Mouse (Mus musculus): Measurements from ENCODE around the gene Ccdc61. TPM values are rescaled to one million over a fixed set of nuclear protein-coding genes. Genes with fewer than 3 reads are reported as not detected.

Gene Ccdc61
- polyA plus RNA-seq (2016; fragmentation: Nextera tagmentation; extraction: Ambion mirVana), result 39.7 and 41.0 TPM in 2 replicates

DNA sequence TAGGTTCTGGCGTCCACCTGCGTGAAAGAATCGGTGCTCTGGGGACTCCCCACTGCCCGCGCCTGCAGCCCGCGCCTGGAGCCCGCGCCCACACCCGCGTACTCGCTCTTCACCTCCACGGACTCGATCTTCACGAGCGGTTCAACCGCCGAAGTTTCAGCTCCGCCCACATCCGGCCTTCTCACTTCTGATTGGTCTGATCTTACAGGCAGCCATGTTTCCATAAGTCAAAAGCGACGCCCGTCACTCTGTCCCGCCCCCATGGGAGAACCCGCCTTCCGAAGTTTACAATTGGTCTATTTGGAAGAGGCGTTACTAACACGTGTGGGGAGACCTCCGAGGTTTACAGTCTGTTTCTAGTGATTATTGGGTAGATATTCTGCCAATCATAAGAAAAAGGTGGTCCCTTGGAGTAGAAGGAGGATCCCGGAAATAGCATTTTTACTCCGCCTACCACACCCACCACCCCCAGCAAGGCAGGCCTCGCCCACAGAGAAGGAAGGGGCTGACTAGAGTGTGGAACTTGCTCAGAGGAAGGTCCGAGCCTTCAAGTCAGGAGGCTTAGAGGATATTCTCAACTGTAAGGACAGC lies at the start of gene Ccdc61:
Gene Ccdc61, minus strand, starts transcription at position 175 of the 591 bp plus-strand sequence.
- no peak within 1 kb of the TSS for H3K27ac ChIP-seq
- peak within 1 kb of the TSS; percentile 59 for H3K4me2 ChIP-seq (replicated peaks)
- WGBS, result under 1% methylated on average over 33 of the region's 33 CpGs
- peaks cover 13% of the 10 kb centered on the region for H3K4me1 ChIP-seq
- H3K27me3 ChIP-seq, result no peaks in the 10 kb centered on the region
- H3K9ac ChIP-seq, result peak within 1 kb of the TSS; percentile 67
- peak; percentile 99 for ATAC-seq (ENCODE audit: insufficient number of reproducible peaks, insufficient read depth, low FRiP score, low TSS enrichment)
- peak within 1 kb of the TSS; percentile 67 for H3K4me3 ChIP-seq
- H3K36me3 ChIP-seq, result no peaks in the 10 kb centered on the region
- H3K9me3 ChIP-seq, result no peaks in the 10 kb centered on the region

DNA sequence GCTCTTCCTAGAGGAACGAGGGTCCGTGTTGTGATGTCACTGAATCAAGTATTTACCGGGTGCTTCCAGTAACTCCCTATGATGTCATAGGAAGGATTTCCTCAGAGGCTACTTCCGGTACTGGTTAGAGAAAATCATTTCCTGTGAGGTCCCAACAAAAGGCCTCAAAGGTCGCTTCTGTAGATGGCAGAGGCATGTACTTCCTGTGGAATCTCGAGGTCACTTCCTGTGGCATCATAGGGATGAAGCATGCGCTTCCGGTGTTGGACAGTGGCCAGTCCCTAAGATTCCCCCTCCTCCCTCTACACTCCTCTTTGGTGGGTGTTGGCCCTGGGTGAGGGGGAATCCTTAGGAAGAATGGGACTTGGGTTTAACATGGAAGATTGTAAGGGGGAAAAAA lies 49.2 kb upstream of the Ccdc61 start:
- 55% methylated on average over 8 of the region's 8 CpGs for WGBS
- Histone ChIP-seq H3K36me3 (no peaks in the 10 kb centered on the region), H3K4me3 (no peak overlapping the region), H3K9ac (no peak overlapping the region), H3K9me3 (no peaks in the 10 kb centered on the region), H3K27me3 (peaks cover 93% of the 10 kb centered on the region), H3K4me2 (replicated peaks) (no peak overlapping the region), H3K27ac (no peak overlapping the region), H3K4me1 (peaks cover 11% of the 10 kb centered on the region; the same call in 1 of the 2 replicates)
- no peak for ATAC-seq (ENCODE audit: insufficient number of reproducible peaks, insufficient read depth, low FRiP score, low TSS enrichment)

DNA sequence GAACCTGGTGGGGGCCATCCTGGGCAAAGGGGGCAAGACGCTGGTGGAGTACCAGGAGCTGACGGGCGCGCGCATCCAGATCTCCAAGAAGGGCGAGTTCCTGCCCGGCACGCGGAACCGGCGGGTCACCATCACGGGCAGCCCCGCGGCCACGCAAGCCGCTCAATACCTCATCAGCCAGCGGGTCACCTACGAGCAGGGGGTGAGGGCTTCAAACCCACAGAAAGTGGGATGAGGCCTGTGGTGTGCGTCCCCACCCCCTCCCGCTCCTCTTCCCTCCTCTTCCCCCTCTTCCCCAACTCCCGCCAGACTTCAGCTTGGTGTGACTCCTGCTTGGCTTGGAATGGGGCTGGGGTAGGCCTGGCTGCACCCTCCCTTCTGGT lies 48.2 kb upstream of the Ccdc61 start:
- 2% methylated on average over 21 of the region's 21 CpGs for WGBS
- ATAC-seq (ENCODE audit: insufficient number of reproducible peaks, insufficient read depth, low FRiP score, low TSS enrichment), result no peak
- H3K4me1 ChIP-seq, result peaks cover 11% of the 10 kb centered on the region; the same call in 1 of the 2 replicates
- H3K4me2 ChIP-seq (replicated peaks), result peak overlapping the region; percentile 98
- no peaks in the 10 kb centered on the region for H3K9me3 ChIP-seq
- H3K36me3 ChIP-seq, result no peaks in the 10 kb centered on the region
- peak overlapping the region; percentile 54 for H3K4me3 ChIP-seq
- H3K9ac ChIP-seq, result peak overlapping the region; percentile 54
- peaks cover 82% of the 10 kb centered on the region for H3K27me3 ChIP-seq
- no peak overlapping the region for H3K27ac ChIP-seq

DNA sequence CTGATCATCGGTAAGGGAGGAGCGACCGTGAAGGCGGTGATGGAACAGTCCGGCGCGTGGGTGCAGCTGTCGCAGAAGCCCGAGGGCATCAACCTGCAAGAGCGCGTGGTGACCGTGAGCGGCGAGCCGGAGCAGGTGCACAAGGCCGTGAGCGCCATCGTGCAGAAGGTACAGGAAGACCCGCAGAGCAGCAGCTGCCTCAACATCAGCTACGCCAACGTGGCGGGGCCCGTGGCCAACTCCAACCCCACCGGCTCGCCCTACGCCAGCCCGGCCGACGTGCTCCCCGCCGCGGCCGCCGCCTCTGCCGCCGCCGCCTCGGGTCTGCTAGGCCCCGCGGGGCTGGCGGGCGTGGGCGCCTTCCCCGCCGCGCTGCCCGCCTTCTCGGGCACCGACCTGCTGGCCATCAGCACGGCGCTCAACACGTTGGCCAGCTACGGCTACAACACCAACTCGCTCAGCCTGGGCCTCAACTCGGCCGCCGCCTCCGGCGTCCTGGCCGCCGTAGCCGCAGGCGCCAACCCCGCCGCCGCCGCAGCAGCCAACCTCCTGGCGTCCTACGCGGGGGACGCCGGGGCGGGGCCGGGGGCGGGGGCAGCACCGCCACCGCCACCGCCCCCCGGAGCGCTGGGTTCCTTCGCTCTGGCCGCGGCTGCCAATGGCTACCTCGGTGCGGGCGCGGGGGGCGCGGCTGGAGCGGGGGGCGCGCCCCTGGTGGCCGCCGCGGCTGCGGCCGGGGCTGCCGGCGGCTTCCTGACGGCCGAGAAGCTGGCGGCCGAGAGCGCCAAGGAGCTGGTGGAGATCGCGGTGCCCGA lies 47.6 kb upstream of the Ccdc61 start:
- WGBS, result under 1% methylated on average over 91 of the region's 107 CpGs
- Histone ChIP-seq H3K4me3 (peak overlapping the region; percentile 54), H3K4me2 (replicated peaks) (peak overlapping the region; percentile 98), H3K27me3 (peaks cover 76% of the 10 kb centered on the region), H3K27ac (no peak overlapping the region), H3K9ac (peak overlapping the region; percentile 54), H3K4me1 (peaks cover 8% of the 10 kb centered on the region; the same call in 1 of the 2 replicates), H3K36me3 (no peaks in the 10 kb centered on the region), H3K9me3 (no peaks in the 10 kb centered on the region)
- ATAC-seq (ENCODE audit: insufficient number of reproducible peaks, insufficient read depth, low FRiP score, low TSS enrichment), result peak; percentile 50

DNA sequence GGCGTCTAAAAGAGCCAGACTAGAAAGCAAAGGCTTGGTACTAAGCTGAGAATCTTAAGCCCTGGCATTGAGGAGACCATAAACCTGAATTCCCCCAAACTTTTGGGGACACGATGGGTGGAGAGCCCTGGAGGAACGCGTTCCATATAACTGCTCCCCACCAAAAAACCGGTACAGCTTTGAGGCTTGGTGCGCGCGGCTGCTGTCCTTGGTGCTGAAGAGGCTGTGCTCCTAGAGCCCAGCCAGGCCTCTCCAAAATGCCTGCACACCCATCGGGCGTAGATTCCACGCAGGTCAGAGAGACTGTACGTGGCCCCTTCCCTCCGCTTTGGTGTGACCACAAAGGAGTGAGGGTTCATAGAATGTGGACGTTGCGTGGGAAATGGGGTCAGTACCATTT lies 41.2 kb upstream of the Ccdc61 start:
- H3K9me3 ChIP-seq, result no peaks in the 10 kb centered on the region
- no peak overlapping the region for H3K9ac ChIP-seq
- H3K36me3 ChIP-seq, result no peaks in the 10 kb centered on the region
- ATAC-seq (ENCODE audit: insufficient number of reproducible peaks, insufficient read depth, low FRiP score, low TSS enrichment), result no peak
- 13% methylated on average over 15 of the region's 15 CpGs for WGBS
- no peak overlapping the region for H3K27ac ChIP-seq
- no peak overlapping the region for H3K4me2 ChIP-seq (replicated peaks)
- no peak overlapping the region for H3K4me3 ChIP-seq
- peaks cover 30% of the 10 kb centered on the region for H3K27me3 ChIP-seq
- 0 out of 2 replicates have a peak, but pooled peaks cover 3% of the 10 kb centered on the region for H3K4me1 ChIP-seq

DNA sequence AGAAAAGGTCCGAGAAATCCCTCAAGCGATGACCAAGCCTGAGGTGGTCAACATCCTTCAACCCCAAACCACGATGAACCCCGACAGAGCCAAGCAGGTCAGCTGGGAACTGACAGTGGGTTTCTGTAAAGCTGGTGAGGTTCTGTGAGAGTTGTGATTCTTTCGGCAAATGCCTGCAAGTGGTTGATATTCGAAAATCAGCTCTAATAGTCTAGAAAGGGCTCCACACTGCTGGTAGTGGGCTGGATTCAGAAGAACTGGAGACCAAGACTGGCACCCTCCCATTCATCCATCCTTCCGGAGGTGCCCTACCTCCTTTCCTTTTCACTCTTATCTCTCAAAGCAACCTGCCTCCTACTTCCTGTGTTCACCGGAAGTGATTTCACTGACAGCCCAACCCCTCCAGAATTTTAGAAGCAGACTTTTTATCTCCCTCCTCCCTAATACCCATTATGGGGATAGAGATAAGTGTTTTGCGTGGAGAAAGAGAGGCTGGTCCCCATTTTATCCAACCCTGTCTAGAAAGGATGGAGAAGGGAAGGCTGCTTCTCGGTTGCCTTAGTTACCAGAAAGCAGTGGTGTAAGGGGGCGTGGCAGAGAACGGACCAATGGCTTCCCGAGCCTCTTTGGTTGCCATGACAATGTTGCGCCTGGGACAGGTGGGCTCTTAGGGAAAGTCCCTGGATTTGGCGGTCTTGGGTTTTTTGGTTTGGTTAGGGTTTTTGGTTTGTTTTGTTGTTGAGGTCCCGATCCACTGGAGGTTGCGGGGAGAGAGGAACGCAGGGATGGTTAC lies 40.5 kb upstream of the Ccdc61 start:
- ATAC-seq (ENCODE audit: insufficient number of reproducible peaks, insufficient read depth, low FRiP score, low TSS enrichment), result no peak
- H3K4me2 ChIP-seq (replicated peaks), result no peak overlapping the region
- no peak overlapping the region for H3K4me3 ChIP-seq
- 22% methylated on average over 18 of the region's 18 CpGs for WGBS
- H3K36me3 ChIP-seq, result no peaks in the 10 kb centered on the region
- H3K4me1 ChIP-seq, result 0 out of 2 replicates have a peak, but pooled peaks cover 3% of the 10 kb centered on the region
- peaks cover 23% of the 10 kb centered on the region for H3K27me3 ChIP-seq
- no peak overlapping the region for H3K9ac ChIP-seq
- no peak overlapping the region for H3K27ac ChIP-seq
- H3K9me3 ChIP-seq, result no peaks in the 10 kb centered on the region

DNA sequence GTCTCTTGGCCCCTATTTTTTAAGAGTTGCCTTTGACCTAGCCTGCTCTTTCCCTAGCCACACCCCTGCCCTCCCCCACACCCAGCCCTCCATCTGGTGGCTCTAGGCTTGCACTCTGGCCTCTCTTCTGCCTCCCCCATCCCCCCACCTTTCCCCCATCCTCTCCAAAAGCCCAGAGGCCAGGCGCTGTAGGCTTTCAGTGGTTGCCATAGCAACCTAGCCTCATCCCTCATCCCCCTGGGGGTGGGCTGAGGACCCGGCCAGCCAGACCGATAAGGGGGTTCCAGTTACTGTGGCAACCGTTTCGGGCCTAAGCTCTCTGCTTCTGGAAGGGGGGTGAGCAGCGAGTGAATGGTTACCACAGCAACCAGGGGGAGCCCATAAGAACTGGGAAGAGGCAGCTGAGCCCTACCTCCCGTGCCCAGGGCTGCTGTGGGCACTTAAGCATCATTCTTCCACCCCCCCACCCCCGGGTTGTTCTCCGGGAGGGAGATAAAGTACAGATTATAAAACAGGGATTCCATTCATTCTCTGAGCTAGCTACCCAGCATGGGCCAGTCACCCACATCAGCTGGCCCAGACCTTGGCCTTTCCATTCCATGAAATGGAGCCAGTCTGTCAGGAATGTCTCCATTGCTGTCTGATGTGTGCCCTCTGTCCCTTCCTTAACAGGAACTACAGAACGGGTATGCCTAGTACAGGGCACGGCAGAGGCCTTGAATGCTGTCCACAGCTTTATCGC lies 39.7 kb upstream of the Ccdc61 start:
- WGBS, result 24% methylated on average over 12 of the region's 12 CpGs
- peaks cover 19% of the 10 kb centered on the region for H3K27me3 ChIP-seq
- H3K4me3 ChIP-seq, result no peak overlapping the region
- no peak overlapping the region for H3K4me2 ChIP-seq (replicated peaks)
- no peak overlapping the region for H3K9ac ChIP-seq
- H3K27ac ChIP-seq, result no peak overlapping the region
- no peaks in the 10 kb centered on the region for H3K36me3 ChIP-seq
- H3K9me3 ChIP-seq, result no peaks in the 10 kb centered on the region
- H3K4me1 ChIP-seq, result 0 out of 2 replicates have a peak, but pooled peaks cover 3% of the 10 kb centered on the region
- peak; percentile 76 for ATAC-seq (ENCODE audit: insufficient number of reproducible peaks, insufficient read depth, low FRiP score, low TSS enrichment)

DNA sequence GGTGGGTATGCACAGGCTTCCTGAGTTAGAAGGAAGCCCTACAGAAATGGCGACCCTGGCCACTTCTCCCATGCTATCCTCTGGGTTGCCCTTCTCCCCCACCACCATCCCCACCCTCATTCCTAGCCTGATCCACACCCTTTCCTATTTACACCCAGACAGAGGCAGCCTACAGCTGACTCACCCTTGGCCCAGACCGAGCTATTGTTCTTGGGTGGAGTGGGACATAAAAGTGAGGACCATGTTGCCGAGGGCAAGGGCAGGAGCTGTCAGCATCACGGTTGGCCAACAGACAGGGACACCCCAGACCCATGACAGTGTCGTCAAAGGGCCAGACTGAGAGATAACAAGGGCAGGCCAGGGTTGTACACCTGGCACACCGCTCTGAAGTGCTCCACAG lies 37.9 kb upstream of the Ccdc61 start:
- peaks cover 15% of the 10 kb centered on the region for H3K27me3 ChIP-seq
- no peaks in the 10 kb centered on the region for H3K36me3 ChIP-seq
- H3K9me3 ChIP-seq, result no peaks in the 10 kb centered on the region
- H3K9ac ChIP-seq, result no peak overlapping the region
- ATAC-seq (ENCODE audit: insufficient number of reproducible peaks, insufficient read depth, low FRiP score, low TSS enrichment), result no peak
- no peak overlapping the region for H3K4me3 ChIP-seq
- H3K27ac ChIP-seq, result no peak overlapping the region
- H3K4me1 ChIP-seq, result 0 out of 2 replicates have a peak, but pooled peaks cover 3% of the 10 kb centered on the region
- H3K4me2 ChIP-seq (replicated peaks), result no peak overlapping the region
- 70% methylated on average over 6 of the region's 6 CpGs for WGBS

DNA sequence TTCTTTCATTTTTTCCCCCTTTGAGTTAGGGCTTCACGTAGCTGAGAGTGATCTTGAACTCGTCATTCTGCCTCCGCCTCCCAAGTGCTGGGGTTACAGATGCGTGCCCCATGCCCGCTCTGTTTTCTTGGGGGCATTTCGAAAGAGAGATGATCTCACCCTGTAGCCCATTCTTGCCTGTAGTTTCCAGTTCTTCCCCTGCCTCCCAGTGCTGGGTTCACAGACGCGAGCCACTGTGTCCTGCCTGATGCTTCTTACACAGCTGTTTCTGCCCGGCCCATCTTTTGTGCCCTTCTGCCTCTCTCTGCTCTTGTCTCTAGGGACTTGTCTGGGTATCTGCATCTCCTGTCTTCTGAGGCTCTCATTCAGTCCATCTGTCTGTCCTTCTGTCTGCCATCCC lies 32.6 kb upstream of the Ccdc61 start:
- Histone ChIP-seq H3K4me3 (no peak overlapping the region), H3K4me2 (replicated peaks) (no peak overlapping the region), H3K27ac (no peak overlapping the region), H3K9ac (no peak overlapping the region), H3K9me3 (no peaks in the 10 kb centered on the region), H3K4me1 (no peaks in the 10 kb centered on the region), H3K27me3 (peaks cover 8% of the 10 kb centered on the region), H3K36me3 (no peaks in the 10 kb centered on the region)
- ATAC-seq (ENCODE audit: insufficient number of reproducible peaks, insufficient read depth, low FRiP score, low TSS enrichment), result no peak
- 60% methylated on average over 9 of the region's 9 CpGs for WGBS

DNA sequence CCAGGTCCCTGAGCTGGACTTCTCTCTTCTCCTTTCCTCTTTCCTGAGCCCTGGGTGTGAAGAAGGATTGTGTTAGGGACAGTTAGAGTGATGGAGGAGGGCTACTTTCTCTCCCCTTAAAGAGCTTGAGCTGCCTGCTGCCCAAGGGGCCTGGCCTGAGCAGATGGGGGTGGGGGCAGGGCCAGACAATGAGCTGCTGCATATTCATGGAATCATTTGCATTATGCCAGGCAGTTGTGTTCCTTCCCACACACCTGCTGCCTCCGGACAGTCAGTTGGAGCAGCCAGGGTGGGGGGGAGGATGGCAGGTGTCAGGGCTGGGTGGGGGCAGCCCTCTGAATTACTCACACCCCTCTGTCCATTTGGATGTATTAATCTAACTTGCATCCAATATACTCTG lies 32.2 kb upstream of the Ccdc61 start:
- H3K4me2 ChIP-seq (replicated peaks), result no peak overlapping the region
- no peaks in the 10 kb centered on the region for H3K4me1 ChIP-seq
- ATAC-seq (ENCODE audit: insufficient number of reproducible peaks, insufficient read depth, low FRiP score, low TSS enrichment), result no peak
- no peaks in the 10 kb centered on the region for H3K36me3 ChIP-seq
- no peak overlapping the region for H3K9ac ChIP-seq
- no peak overlapping the region for H3K4me3 ChIP-seq
- 29% methylated on average over 1 of the region's 1 CpGs for WGBS
- H3K27me3 ChIP-seq, result peaks cover 8% of the 10 kb centered on the region
- 0 out of 2 replicates have a peak overlapping the region, but pooled peaks have one; percentile 23 for H3K27ac ChIP-seq
- no peaks in the 10 kb centered on the region for H3K9me3 ChIP-seq

DNA sequence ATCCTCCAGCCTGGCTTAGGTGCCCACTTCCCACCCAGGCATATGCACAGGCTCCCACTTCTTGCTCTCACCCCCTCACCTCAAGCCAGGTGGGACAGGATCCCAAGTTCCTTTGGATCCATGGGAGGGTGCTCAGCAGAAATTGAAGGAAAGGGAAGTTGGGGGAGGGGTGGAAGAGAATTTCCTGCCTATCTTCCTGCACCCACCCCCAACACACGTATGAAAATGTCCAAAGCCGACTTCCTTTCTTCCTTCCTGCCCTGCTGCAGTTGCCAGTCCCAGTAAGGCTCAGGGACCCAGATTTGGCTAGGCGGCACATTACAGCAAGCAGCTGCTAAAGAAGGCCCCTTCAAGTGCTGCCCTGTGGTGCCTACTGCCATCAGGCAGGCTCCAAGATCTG lies 17.5 kb upstream of the Ccdc61 start:
- Histone ChIP-seq H3K4me1 (0 out of 2 replicates have a peak, but pooled peaks cover 6% of the 10 kb centered on the region), H3K36me3 (no peaks in the 10 kb centered on the region), H3K27me3 (peaks cover 55% of the 10 kb centered on the region), H3K4me3 (no peak overlapping the region), H3K4me2 (replicated peaks) (0 out of 2 replicates have a peak overlapping the region, but pooled peaks have one; percentile 89), H3K27ac (no peak overlapping the region), H3K9me3 (no peaks in the 10 kb centered on the region), H3K9ac (no peak overlapping the region)
- ATAC-seq (ENCODE audit: insufficient number of reproducible peaks, insufficient read depth, low FRiP score, low TSS enrichment), result no peak
- WGBS, result 39% methylated on average over 3 of the region's 3 CpGs
